Mouse (Mus musculus) ES-Bruce4 (cell line): ENCODE measurements around the gene Eif4e1b.

ENCODE experiments used
- CTCF ChIP-seq: IDR thresholded peaks from one replicate; pipeline ENCODE4 v1.8.1; 2011; ENCODE audit warnings: low read depth, low read length
- EP300 ChIP-seq: IDR thresholded peaks from 2 replicates; pipeline ENCODE4 v1.6.1; 2011; ENCODE audit warnings: low read depth, low read length; ENCODE audit not compliant: insufficient read depth

GRCm38 (mm10) chr13:54756156-54756712 lies 27.6 kb upstream of the Eif4e1b start:
- TF ChIP-seq CTCF (no peak), EP300 (no peak)
